Mouse (Mus musculus) adrenal gland, adult 2 months (tissue): ENCODE measurements around the gene Rtraf. TPM values are rescaled to one million over a fixed set of nuclear protein-coding genes. Genes with fewer than 3 reads are reported as not detected.

ENCODE experiments used
- DNase-seq: peaks from one replicate; pipeline ENCODE4 v3.0.0; 2021
- polyA plus RNA-seq: library from polyadenylated mRNA; depleted of rRNA; stranded (reverse); fragments of >200 nt; gene quantifications from 2 replicates; pipeline ENCODE4 v1.2.3, GENCODE M21; 2012
- total RNA-seq, 2 experiments: library from RNA; stranded (reverse); gene quantifications; 2 replicates each; pipeline ENCODE4 v1.2.3; 2021

Gene Rtraf
- total and polyA plus RNA-seq, 3 experiments = 7.3 to 84.4 (median 75.4) TPM

DNA sequence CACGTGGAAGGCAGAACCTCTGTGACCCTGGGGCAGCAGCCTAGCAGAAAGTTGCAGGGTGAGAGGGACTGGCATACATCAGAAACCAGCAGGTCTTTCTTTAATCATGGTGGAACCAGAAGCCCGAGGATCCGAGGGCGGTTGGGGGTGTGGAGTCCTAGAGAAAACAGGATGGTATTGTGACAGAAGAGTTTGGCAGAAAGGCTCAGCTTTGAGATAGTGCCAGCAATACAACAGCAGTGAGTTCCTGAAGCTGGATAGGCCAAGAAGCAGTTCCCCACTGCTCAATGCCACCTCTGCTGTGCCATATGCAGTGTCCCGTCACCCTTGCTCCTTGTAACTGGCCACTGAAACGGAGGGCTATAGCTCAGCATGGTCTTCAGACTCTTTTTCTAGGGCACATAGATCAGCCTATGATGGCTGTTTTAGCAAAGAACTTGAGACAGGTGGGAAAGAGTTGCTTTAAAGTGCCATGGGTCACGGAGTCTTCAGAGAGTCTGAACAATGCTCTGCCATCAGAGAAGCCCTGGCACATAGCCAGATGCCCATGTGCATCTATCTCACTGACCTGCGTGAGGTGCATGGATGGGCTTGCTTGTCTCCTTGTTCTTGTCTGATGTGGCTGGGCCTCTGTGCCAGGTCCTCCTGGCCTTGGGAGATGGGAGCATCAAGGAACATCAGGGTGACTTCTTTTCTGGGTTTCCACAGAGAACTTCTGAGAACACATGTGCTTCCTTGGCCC lies 22.0 kb downstream of the Rtraf start:
- no peak for DNase-seq

DNA sequence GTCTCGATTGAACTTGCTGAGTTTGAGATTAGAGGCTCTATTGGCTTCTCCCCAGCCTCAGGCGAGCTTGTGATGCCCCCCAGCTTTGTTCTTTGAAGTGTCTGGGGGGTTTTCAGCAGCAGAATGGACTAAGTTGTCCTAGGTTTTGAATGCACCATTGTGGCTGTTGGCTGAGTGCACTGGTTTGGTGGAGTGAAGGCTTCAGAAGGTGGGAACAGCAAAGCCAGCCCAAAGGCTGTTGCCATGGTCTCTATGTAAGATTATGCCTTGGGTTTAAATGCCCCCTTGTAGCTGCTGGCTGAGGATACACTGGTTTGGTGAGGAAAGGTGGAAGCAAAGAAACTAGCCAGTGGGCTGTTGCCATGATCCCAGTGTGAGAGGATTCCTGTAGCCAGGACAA lies 23.1 kb downstream of the Rtraf start:
- no peak for DNase-seq

DNA sequence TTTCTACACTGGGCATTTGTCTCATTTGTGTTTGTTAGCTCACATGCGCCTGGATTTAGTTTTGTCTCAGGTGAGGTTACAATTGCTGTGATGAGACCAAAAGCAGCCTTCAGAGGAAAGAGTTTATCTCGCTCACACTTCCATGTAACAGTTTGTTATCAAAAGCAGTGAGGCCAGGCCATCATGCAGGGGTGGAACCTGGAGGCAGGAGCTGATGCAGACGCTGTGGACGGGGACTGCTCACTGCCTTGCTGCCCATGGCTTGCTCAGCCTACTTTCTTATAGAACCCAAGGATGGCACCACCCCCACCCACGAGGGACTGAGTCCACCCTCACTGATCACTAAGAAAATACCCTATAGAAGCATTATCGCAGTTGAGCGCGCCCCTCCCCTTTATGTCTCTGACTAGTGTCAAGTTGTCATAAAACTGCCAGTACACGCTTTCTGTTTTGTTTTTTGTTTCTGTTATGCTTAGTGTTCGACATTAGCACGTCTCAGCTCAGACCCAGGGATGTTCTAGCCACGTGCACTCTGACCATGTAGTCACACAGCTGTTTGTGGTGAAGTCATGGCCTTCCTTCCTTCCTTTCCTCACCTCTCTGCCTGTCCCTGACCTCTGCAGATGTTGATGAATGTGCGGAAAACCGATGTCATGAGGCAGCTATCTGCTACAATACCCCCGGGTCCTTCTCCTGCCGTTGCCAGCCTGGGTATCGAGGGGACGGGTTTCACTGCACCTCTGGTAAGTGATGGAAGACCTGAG lies 26.9 kb downstream of the Rtraf start:
- DNase-seq = no peak

DNA sequence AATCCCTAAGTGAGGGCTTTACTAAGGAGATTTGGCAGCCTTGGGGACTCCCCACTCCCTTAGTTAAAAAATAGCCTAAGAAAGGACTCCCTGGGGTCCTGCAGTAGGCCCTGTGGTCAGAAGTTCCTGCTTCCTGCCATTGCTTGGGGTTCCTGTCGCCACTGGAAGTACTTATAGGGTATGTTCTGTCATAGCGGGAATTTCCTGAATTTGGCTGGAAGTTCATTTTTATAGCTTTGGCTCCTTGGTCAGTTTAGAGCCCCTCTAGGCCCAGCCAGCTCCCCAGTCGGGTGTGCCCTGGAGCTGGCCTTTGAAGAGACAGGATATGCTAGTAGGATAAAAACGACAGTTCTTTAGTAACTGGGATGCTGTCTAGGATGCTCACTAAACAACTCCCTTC lies 28.7 kb downstream of the Rtraf start:
- DNase-seq = no peak

DNA sequence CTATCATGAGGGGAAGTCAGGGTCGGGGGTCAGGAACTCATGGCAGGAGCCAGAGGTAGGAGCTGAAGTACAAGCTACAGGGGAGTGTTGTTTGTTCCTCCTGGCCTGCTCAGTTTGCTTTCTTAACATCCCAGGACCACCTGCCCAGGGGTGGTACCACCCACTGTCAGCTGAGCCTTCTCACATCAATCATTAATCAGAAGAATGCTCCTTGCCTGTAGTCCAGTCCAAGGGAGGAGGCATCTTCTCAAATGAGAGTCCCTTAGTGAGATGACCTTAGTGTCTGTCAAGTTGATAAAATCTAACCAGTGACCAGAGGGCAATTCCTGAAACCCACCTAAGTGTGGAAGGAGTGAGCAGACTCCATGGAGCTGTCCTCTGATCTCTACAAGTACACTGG lies 35.2 kb downstream of the Rtraf start:
- DNase-seq = no peak

DNA sequence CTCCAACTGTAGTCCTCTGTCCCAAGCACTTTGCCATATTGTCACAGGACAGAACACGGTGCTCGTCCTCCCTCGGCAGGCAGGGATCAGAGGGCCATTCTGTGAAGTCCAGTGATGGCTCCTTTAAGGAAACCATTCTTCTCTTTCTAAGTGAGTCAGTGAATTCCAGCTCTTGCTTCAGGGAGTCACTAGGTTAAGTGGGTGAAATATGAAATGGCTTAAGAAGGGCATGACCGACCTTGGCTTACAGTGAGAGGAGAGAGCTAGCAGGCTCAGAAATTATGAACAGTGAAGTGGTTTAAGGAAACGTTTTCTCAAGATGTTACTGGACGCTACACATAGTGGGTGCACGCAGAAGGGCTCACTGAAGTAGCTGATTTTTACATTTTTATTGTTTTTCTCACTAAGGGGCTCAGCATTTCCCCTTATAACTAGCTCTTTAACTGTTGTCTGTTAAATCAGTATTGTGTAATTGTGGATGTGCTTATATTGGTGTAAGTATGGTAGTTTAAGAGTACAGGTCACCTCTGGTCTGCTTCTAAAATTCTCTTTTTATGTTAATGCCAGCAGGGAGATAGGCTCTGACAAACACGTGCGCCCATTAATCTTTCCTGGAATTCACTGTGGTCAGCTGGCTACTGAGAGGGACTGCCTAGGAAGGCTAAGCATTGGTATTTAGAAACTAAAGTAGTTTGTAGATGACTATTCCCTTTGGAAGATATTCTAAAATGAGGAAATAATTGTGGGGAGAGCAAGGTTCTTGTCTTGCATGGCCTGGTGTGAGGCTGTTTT lies 37.6 kb downstream of the Rtraf start:
- peak; percentile 47 for DNase-seq

DNA sequence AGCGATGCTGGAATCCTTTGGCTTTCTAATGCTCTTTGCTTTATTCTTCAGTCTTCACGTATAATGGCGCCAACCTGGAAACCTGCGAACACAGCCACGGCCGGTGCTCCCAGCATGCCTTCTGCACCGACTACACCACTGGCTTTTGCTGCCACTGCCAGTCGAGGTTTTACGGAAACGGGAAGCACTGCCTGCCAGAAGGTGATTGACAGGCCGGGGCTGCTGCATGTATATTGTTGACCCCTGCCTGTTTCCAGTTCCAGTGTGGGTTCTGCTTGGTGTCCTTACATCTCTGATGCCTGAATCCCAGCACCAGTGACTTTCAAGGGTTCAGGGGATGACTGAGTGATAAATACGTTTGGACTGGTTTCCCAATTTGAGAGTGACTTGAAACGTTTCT lies 45.7 kb downstream of the Rtraf start:
- no peak for DNase-seq

DNA sequence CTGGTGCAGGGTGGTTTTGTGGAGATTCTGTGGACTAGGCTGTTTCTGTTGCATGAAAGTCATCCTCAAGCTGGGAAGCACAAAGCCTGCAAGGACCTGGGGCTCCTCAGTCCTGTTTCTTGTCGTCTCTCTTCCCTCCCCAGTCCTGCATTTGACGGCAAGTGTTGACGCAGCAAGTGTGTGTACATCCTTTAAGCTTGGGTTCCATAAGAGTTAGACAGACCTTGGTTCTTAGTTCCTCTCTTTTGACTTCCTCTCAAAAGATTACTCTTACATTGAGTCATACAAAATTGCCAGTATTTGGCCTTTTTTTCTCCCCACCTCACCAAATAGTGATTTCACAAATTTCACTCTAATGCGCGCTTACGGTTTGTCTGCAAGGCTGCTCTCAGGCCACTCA lies 46.3 kb downstream of the Rtraf start:
- no peak for DNase-seq

DNA sequence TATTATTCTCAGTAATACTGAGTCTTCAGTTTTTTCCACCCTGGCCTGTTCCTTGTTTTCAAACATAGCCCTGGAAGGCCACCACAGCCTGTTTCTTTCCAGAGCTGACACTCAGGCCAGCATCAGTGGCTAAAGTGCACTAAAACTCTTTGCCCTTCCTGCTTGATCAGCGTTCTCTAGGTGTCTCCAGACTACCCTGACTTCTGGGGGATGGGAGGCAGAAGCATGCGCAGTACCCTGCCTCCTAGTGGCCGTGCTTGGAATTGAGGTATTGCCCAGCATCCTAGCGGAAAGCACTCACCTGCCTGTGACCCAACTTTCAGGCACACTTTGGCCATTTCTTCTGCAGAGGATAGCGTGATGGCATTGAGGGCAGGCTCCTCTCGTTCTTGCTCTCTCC lies 46.7 kb downstream of the Rtraf start:
- peak; percentile 28 for DNase-seq

DNA sequence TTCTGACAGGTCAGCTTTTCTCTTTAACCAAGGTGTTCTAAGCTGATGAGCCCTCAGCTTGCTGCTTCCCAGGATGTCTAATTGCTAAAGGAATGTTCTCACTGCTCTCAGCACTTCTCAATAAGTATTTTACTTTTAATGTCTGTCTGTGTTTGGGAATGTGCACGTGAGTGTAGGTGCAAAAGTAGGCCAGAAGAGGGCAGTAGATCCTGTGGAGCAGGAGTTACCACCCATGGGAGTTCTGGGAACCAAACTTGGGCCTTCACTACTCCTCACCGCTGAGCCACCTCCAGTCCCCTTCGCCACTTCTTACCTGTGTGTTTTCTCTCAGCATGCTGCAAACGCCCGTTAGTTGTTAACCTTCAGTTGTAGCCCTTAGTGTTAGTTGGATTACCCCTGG lies 47.4 kb downstream of the Rtraf start:
- no peak for DNase-seq

DNA sequence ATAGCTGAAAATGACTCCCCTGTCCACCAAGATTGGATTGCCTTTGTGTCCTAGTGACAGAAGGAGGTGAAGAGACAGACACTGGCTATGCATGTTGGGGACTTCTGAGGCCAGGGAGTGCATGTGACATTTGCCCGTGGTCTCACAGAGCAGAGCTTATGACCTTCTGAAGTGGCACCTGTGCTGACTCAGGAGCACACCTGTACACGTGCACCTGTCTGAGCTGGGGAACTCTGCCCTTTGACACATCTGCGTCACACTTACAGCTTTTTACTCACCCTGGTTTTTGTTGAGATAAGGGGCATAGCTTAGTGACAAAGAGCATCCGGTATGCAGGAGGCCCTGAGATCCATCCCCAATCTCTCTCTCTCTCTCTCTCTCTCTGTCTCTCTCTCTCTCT lies 48.1 kb downstream of the Rtraf start:
- no peak for DNase-seq

DNA sequence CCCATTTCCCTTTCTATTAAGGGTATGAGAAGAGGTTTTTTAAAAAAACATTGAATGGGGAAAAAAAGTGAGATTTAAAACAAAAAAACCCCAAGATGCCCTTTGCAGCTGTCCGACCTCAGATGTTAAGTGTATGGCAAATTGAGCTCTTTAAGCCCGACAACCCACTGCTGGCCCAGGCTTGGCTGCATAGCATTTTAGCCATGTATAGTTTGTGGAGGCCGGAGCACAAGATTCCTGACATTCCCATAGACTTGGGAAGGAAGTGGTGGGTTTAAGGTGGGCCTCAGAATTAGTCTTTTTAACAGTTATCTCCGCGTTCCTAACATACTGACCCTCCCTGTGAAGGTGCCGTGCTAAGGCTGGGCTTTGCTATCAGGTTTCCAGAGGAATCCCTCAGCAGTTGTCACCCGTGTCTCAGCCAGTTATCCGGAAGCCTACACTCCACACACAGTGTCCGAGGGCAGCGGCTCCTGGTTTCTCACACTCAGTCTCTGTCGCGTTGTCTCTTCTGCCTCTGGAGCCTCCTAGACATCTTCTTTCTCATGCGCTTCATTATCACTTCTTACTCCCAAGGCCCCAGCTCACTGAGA lies 49.5 kb downstream of the Rtraf start:
- DNase-seq = no peak

DNA sequence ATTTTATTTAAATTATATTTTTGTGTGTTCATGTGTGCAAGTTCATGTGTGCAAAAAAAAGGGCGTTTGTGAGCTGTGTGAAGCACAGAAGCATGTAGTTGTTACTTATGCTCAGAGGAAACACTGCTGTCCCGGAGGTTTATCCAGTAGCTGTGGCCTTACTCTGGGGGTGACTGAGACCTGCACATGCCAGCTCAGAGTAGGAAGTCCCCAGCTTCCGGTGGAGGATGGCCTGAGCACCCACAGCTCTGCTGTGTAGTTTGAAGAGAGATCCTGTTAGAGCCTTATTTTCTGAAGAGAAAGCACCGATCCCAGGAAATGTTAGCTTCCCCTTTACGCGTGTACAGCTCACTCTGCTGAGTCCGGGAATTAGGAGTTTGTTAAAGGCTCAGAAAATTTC lies 52.5 kb downstream of the Rtraf start:
- no peak for DNase-seq

DNA sequence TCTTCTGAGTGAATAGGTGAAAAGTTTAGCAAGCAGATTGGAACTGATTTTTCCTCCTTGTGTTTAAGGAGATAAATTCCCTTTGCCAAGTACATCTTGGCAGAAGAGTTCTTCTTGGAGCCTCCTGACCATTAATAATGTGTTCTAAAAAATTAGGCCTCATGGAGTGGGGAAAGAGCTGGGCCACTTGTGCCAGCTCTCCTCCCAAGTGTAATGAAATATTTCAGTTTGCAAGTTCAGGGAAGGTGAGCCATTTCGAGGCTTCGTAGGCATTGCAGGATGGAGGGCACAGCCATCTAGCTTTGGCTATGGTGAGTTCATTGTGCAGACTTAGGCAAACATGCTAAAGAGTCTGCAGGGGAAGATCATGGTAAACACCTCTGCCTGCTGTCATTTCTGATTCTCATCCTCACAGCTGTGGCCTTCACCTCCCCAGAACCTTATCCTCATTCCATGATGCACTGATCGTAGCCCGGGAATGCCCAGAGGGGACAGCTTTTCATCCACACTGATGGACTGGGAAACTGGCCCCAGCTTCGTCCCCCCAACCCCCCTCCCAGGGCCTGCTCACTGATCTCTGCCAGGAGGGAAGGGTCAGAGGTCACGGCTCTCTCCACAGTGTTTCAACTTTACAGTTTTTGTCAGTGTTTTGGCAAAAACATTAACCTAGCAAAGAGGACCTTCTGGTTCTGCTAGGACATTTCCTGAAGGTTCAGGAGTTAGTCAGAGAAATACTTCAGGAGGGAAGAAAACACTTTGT lies 54.0 kb downstream of the Rtraf start:
- DNase-seq = peak; percentile 35

DNA sequence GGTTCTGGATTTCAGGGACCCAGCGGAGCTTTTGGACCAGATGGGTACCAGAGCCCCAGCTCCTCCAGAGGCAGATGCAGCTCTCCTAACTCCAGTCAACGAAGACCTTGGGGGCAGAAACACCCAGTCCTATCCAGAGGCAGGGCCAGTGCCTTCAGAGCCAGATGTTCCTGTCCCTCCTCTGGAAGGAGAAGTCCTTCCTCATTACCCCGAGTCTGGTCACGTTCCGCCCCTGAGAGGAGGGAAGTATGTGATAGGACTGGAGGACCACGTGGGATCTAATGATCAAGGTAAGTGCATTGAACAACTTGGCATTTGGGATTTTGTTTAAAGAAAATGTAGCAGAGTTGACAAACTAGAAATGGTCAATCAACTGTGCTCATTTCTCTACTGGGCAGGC lies 55.0 kb downstream of the Rtraf start:
- DNase-seq = no peak

DNA sequence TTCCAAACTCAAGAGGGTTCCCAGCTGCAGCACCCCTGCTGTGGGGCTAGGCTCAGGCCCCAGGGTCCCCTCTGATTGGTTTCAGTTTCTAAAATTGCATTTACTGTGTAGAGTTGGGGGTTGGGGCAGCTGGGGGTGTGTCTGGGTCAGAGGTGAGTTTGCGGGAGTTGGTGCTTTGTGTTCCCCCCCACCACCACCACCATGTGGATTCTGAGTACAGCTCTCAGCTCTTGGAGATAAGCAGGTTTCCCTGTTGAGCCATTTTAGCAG lies 57.3 kb downstream of the Rtraf start:
- no peak for DNase-seq

DNA sequence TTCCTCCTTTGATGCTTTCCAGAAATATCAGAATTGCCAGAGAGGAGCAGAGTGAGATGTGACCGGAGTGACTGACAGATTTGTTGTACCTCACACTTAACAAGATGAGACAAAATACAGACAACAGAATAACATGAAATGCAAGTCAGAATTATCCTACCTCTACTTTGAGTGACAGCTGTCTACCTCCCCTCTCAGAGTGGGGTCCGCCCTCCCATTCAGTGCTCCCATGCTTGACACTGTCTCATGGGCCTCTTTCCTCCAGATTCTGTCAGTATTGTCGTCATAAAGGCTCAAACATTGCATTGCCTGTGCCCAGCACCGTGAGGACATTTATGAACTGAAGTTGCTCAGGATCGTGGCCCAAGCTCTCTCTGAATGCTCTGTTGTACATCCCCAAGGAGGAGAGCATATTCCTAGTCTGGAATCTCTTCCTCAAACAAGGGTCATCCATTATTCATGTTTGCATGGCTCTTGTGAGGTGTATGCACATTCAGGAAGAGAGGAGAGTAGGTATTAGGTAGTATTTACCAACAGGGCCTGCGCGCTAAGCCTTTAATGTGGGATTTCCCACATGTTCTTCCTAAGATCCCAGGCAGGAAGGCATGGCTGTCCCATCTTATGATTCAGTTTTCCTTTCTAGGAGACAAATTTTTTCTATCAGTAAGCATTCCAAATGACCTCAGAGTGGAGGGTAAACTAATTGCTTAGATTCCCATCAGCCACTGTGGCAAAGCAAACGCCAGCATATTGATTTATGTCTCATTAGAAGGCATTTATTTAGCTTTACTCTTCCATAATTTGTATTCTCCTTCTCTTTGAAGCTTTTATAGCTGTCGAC lies 57.9 kb downstream of the Rtraf start:
- DNase-seq = no peak

DNA sequence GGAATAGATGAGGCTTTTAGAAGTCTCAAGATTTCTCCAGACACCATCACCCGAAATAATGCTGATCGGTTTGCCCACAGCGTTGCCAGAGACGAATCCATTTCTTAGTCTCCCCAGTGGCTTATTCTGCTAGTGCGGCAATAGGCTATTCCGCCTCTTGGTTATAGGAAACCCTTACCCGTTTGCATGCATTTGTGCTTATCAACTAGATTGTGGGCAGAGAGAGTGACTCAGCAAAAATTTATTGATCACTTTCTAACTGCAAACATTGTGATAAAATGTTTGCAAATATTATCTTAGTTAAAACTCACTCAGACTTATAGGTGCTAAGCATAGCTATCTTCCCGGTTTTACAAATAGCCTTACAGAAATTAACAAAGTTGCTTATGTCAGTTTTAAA lies 59.3 kb downstream of the Rtraf start:
- no peak for DNase-seq

DNA sequence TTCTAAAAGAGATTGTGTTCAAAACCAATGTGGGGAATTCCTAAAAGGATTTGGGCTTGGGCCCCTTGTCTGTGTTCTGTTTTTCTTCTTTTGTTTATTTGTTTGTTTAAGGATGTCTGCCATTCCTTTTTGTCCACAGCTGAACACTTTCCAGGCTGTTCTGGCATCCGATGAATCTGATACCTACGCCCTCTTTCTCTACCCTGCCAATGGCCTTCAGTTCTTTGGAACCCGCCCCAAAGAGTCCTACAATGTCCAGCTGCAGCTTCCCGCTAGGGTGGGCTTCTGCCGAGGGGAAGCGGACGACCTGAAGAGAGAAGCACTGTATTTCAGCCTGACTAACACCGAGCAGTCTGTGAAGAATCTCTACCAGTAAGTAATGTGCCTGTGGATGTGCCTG lies 60.1 kb downstream of the Rtraf start:
- no peak for DNase-seq

DNA sequence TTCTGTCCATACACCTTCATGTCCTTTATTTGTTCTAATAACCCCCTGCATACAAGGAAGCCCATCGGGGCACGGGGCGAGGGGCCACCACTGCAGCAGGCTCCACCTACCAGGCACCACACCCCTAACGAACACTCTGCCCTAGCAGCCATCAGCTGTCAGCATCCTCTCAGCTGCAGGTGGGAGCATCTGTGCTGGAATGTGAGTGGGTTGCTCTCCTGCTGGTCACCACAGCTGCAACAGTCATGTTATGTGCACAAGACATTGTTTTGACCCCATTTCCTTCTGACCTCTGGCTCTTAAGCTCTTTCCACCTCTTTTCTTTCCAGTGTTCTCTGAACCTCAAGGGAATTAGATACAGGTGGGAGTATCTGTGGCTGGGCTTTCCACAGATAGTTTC lies 61.6 kb downstream of the Rtraf start:
- DNase-seq = no peak
